In the genomic region with DNA sequence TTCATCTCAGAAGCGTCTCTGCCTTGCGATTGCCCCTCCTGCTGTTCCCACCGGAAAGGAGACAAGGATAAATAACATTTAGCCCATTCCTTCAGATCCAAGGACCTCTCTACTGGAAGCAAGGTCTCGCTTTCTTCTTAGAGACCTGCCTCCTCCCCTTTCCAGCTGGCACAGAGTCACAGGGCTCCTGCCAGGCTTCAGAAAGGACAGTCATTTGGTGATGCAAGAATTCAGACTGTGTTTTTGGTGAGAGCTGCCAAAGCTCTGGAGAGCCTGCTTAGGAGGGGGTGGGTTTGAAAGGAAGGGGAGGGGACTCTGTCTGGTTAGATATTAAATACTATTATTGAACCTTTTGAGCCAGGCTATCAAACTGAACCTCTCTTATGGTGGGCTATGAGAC, we compare ENCODE assay signal across 8 mouse cellular contexts. TPM values are rescaled to one million over a fixed set of nuclear protein-coding genes. Genes with fewer than 3 reads are reported as not detected.
DNase-seq lines count a peak whose midpoint lies in the region; ATAC-seq and TF ChIP-seq lines count a peak whose summit lies in the region.

No protein-coding gene starts in this region.

- H3K27me3 ChIP-seq in embryonic facial prominence, embryonic 13.5 days, result no peaks in the 10 kb centered on the region
- H3K27me3 ChIP-seq in embryonic facial prominence, embryonic 10.5 days (replicated peaks; ENCODE audit: low read depth, poor library complexity, severe bottlenecking), result no peaks in the 10 kb centered on the region
- no peaks in the 10 kb centered on the region for H3K27me3 ChIP-seq in neural tube, embryonic 14.5 days (ENCODE audit: control insufficient read depth, insufficient read depth, low read length)
- no peaks in the 10 kb centered on the region for H3K27me3 ChIP-seq in intestine, embryonic 16.5 days (replicated peaks; ENCODE audit: control insufficient read depth, insufficient read depth, low read length)

- H3K4me3 ChIP-seq in embryonic facial prominence, embryonic 13.5 days, result no peak overlapping the region
- no peak overlapping the region for H3K4me3 ChIP-seq in embryonic facial prominence, embryonic 10.5 days
- H3K4me3 ChIP-seq in layer of hippocampus, adult 2 months, result no peak overlapping the region
- no peak overlapping the region for H3K4me3 ChIP-seq in neural tube, embryonic 14.5 days (ENCODE audit: low read depth, low read length)
- no peak overlapping the region for H3K4me3 ChIP-seq in intestine, embryonic 16.5 days (ENCODE audit: low read length)

- no peak for ATAC-seq in embryonic facial prominence, embryonic 13.5 days (ENCODE audit: insufficient number of reproducible peaks, insufficient read depth, low FRiP score, low TSS enrichment, low read depth)
- peak; percentile 61; the same call in 1 of the 2 replicates for ATAC-seq in neural tube, embryonic 14.5 days (ENCODE audit: low read depth)
- no peak for ATAC-seq in intestine, embryonic 16.5 days

- H3K9ac ChIP-seq in embryonic facial prominence, embryonic 13.5 days, result no peak overlapping the region
- no peak overlapping the region for H3K9ac ChIP-seq in neural tube, embryonic 14.5 days (replicated peaks; ENCODE audit: low read depth, low read length)
- H3K9ac ChIP-seq in intestine, embryonic 16.5 days (ENCODE audit: low read depth, low read length), result no peak overlapping the region

- H3K4me2 ChIP-seq in embryonic facial prominence, embryonic 13.5 days, result no peak overlapping the region
- H3K4me2 ChIP-seq in neural tube, embryonic 14.5 days (ENCODE audit: low read depth, low read length), result no peak overlapping the region
- no peak overlapping the region for H3K4me2 ChIP-seq in intestine, embryonic 16.5 days (ENCODE audit: low read depth, low read length)

- H3K36me3 ChIP-seq in embryonic facial prominence, embryonic 13.5 days, result no peaks in the 10 kb centered on the region
- no peaks in the 10 kb centered on the region for H3K36me3 ChIP-seq in embryonic facial prominence, embryonic 10.5 days (replicated peaks)
- H3K36me3 ChIP-seq in neural tube, embryonic 14.5 days (ENCODE audit: control insufficient read depth, insufficient read depth, low read length), result no peaks in the 10 kb centered on the region
- H3K36me3 ChIP-seq in intestine, embryonic 16.5 days (ENCODE audit: control insufficient read depth, insufficient read depth, low read length), result no peaks in the 10 kb centered on the region

- no peak for DNase-seq in embryonic facial prominence, embryonic 10.5 days (ENCODE audit: low spot score)
- peak; percentile 70 to 93 for DNase-seq in adrenal gland, adult (ENCODE audit: inconsistent age in 2 of 2, low spot score in 1 of 2)
- DNase-seq in gastrocnemius, adult 18-20 months (ENCODE audit: low spot score), result peak; percentile 90
- peak; percentile 34 to 40 for DNase-seq in layer of hippocampus, adult 2 months (ENCODE audit: low spot score in 2 of 2)
- DNase-seq in spleen, postnatal 10 days (ENCODE audit: low spot score in 2 of 2), result no peak

- H3K27ac ChIP-seq in embryonic facial prominence, embryonic 13.5 days, result peak overlapping the region; percentile 39; the same call in 1 of the 2 replicates
- H3K27ac ChIP-seq in embryonic facial prominence, embryonic 10.5 days (replicated peaks), result no peak overlapping the region
- H3K27ac ChIP-seq in layer of hippocampus, adult 2 months, result peak overlapping the region; percentile 61; the same call in 1 of the 2 replicates
- no peak overlapping the region for H3K27ac ChIP-seq in neural tube, embryonic 14.5 days (ENCODE audit: low read depth, low read length)
- H3K27ac ChIP-seq in intestine, embryonic 16.5 days (ENCODE audit: low read length), result no peak overlapping the region

- 64% methylated on average over 4 of the region's 4 CpGs for WGBS in embryonic facial prominence, embryonic 13.5 days
- 62% methylated on average over 4 of the region's 4 CpGs for WGBS in embryonic facial prominence, embryonic 10.5 days
- 26% methylated on average over 4 of the region's 4 CpGs for WGBS in neural tube, embryonic 14.5 days
- WGBS in intestine, embryonic 16.5 days, result 42% methylated on average over 4 of the region's 4 CpGs

- no peak for TF ChIP-seq CTCF in layer of hippocampus, adult 2 months (conservative IDR thresholded peaks at IDR 0.05)

- H3K4me1 ChIP-seq in embryonic facial prominence, embryonic 13.5 days, result peaks cover 15% of the 10 kb centered on the region
- H3K4me1 ChIP-seq in embryonic facial prominence, embryonic 10.5 days, result peaks cover 16% of the 10 kb centered on the region
- no peaks in the 10 kb centered on the region for H3K4me1 ChIP-seq in neural tube, embryonic 14.5 days (ENCODE audit: control insufficient read depth, insufficient read depth, low read length)
- H3K4me1 ChIP-seq in intestine, embryonic 16.5 days (ENCODE audit: control insufficient read depth, insufficient read depth, low read length), result no peaks in the 10 kb centered on the region

- no peaks in the 10 kb centered on the region for H3K9me3 ChIP-seq in embryonic facial prominence, embryonic 13.5 days
- H3K9me3 ChIP-seq in embryonic facial prominence, embryonic 10.5 days, result no peaks in the 10 kb centered on the region
- no peaks in the 10 kb centered on the region for H3K9me3 ChIP-seq in neural tube, embryonic 14.5 days (ENCODE audit: control insufficient read depth, low read length)
- no peaks in the 10 kb centered on the region for H3K9me3 ChIP-seq in intestine, embryonic 16.5 days (ENCODE audit: control insufficient read depth, low read length)

RNA-seq across cellular contexts. Expression of a gene that starts 45.1 kb away (rescaled TPM):
- 11.5 and 12.4 TPM in 2 replicates for polyA plus RNA-seq in embryonic facial prominence, embryonic 13.5 days (2015; fragmentation: Nextera tagmentation; extraction: Ambion mirVana)
- polyA plus RNA-seq in embryonic facial prominence, embryonic 10.5 days (2016; fragmentation: Nextera tagmentation; extraction: Ambion mirVana), result 14.4 and 14.6 TPM in 2 replicates
- total RNA-seq in gastrocnemius, adult 18-20 months (2021), result 1 to 10 TPM; 1.2 to 2.6 TPM
- 1 to 10 TPM; 6.9 to 8.1 TPM for total RNA-seq in layer of hippocampus, adult 2 months (2021)
- 23.7 and 24.9 TPM in 2 replicates for polyA plus RNA-seq in neural tube, embryonic 14.5 days (2014; fragmentation: Nextera tagmentation; extraction: Ambion mirVana)
- polyA plus RNA-seq in intestine, embryonic 16.5 days (2015; fragmentation: Nextera tagmentation; extraction: Ambion mirVana), result 9.4 and 9.7 TPM in 2 replicates

Comparison
In these comparisons a context has a peak if more than half of its experiments do, and no peak if none do; other contexts are left out.
1. H3K27ac ChIP-seq: peak in embryonic facial prominence, embryonic 13.5 days (single experiment) and layer of hippocampus, adult 2 months (single experiment); none in embryonic facial prominence, embryonic 10.5 days (single experiment), neural tube, embryonic 14.5 days (single experiment) and intestine, embryonic 16.5 days (single experiment).
2. DNase-seq: peak in adrenal gland, adult (2 of 2), gastrocnemius, adult 18-20 months (single experiment) and layer of hippocampus, adult 2 months (2 of 2); none in embryonic facial prominence, embryonic 10.5 days (single experiment) and spleen, postnatal 10 days (0 of 2).